Mouse (Mus musculus) thymus, adult 2 months (tissue): ENCODE measurements around the gene Trpc7. TPM values are rescaled to one million over a fixed set of nuclear protein-coding genes. Genes with fewer than 3 reads are reported as not detected.

Source experiments
- DNase-seq: peaks from one replicate; pipeline ENCODE4 v3.0.0; 2021
- H3K27ac ChIP-seq: fragments of 200-500 bp; 2 replicates; pipeline ENCODE4 v1.5.1; 2012; ENCODE audit warnings: low read length, control low read depth; ENCODE audit not compliant: control insufficient read depth, insufficient read depth
- H3K27me3 ChIP-seq: fragments of 200-500 bp; 2 replicates; pipeline ENCODE4 v1.6.1; 2012; ENCODE audit warnings: mild to moderate bottlenecking, low read length, moderate library complexity, mixed read lengths; ENCODE audit not compliant: control insufficient read depth, insufficient read depth
- H3K36me3 ChIP-seq: fragments of 200-500 bp; 2 replicates; pipeline ENCODE4 v1.6.1; 2012; ENCODE audit warnings: mild to moderate bottlenecking, low read length, moderate library complexity; ENCODE audit not compliant: control insufficient read depth, insufficient read depth
- H3K4me1 ChIP-seq: fragments of 200-500 bp; replicated peaks from 2 replicates; pipeline ENCODE4 v1.6.1; 2012; ENCODE audit warnings: low read length; ENCODE audit not compliant: control insufficient read depth, insufficient read depth
- H3K4me3 ChIP-seq: fragments of 200-500 bp; 2 replicates; pipeline ENCODE4 v1.5.1; 2012; ENCODE audit warnings: mild to moderate bottlenecking, low read length, control low read depth, moderate library complexity; ENCODE audit not compliant: control insufficient read depth, insufficient read depth
- CTCF ChIP-seq: fragments of 200-500 bp; IDR thresholded peaks from 2 replicates; pipeline ENCODE4 v1.5.1; 2012; ENCODE audit warnings: mild to moderate bottlenecking, control low read depth, low read length, moderate library complexity, borderline replicate concordance; ENCODE audit not compliant: control insufficient read depth, poor library complexity, insufficient read depth; ENCODE audit errors: extremely low read depth
- POLR2A ChIP-seq: fragments of 200-500 bp; IDR thresholded peaks from 2 replicates; pipeline ENCODE4 v1.6.1; 2012; ENCODE audit warnings: mild to moderate bottlenecking, low read length, control low read depth, moderate library complexity; ENCODE audit not compliant: control insufficient read depth, poor library complexity, insufficient read depth; ENCODE audit errors: extremely low read depth
- WGBS: fragments of 180-500 bp; shearing (Covaris S2); methylation state at CpG from one replicate; pipeline ENCODE4 v1.1.7; 2018; 5-methylcytosine and 5-hydroxymethylcytosine counted together
- polyA plus RNA-seq: library from polyadenylated mRNA; depleted of rRNA; stranded (reverse); fragments of >200 nt; gene quantifications from 2 replicates; pipeline ENCODE4 v1.2.3, GENCODE M21; 2012

Gene Trpc7
- polyA plus RNA-seq, 1 experiment = 0.05 TPM

GRCm38 (mm10) chr13:56854506-56854905 lies 41.3 kb downstream of the Trpc7 start:
- H3K27ac ChIP-seq = no peak overlapping the region
- H3K27me3 ChIP-seq = no peaks in the 10 kb centered on the region
- H3K4me1 ChIP-seq = no peaks in the 10 kb centered on the region
- DNase-seq = no peak
- H3K36me3 ChIP-seq = no peaks in the 10 kb centered on the region
- no peak overlapping the region for H3K4me3 ChIP-seq
- WGBS = 72% methylated on average over 8 of the region's 8 CpGs
- TF ChIP-seq CTCF (no peak), POLR2A (no peak)

DNA sequence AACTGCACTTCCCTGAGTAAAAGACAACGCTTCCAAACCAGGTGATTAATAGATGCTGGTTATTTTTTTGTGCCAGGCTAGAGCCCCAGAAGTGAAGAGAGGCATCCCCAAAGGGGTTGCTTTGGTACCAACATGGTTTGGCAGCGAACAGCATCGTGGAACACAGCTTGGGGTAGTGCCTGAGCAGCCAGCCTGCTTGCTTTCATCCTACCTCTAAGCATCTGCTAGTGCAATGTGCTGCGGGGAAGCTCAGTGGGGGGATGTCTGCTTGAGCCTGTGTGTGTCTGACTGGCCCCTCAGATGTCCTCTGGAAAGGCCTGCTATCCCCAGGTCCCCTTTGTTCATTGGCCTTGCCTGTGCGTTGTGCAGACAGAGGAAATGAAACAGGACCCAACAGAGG lies 42.4 kb downstream of the Trpc7 start:
- WGBS = 78% methylated on average over 5 of the region's 5 CpGs
- no peaks in the 10 kb centered on the region for H3K36me3 ChIP-seq
- no peaks in the 10 kb centered on the region for H3K27me3 ChIP-seq
- no peak for TF ChIP-seq CTCF
- no peak for TF ChIP-seq POLR2A
- no peaks in the 10 kb centered on the region for H3K4me1 ChIP-seq
- H3K4me3 ChIP-seq = no peak overlapping the region
- no peak overlapping the region for H3K27ac ChIP-seq
- no peak for DNase-seq

DNA sequence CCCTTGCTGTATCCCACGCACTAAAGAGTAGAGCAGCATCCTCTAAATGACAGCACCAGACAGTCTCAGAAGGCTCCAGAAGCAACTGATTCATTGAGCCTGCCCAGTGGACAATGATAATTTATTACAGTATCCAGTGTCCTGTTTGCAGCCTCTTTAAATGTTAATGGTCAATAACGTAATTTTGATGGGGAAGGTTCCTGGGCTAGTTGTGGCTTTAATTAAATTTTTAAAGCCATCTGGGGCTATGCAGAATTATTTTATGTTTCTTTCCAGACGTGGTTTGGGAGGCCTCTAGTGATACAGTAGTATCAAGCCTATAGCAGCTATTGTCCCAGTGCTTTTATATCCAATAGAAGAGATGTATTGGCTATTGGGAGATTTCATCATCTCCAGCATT lies 49.9 kb downstream of the Trpc7 start:
- 81% methylated on average over 3 of the region's 3 CpGs for WGBS
- H3K27ac ChIP-seq = no peak overlapping the region
- no peaks in the 10 kb centered on the region for H3K27me3 ChIP-seq
- no peak for DNase-seq
- no peak overlapping the region for H3K4me3 ChIP-seq
- TF ChIP-seq POLR2A = no peak
- no peak for TF ChIP-seq CTCF
- no peaks in the 10 kb centered on the region for H3K4me1 ChIP-seq
- H3K36me3 ChIP-seq = no peaks in the 10 kb centered on the region

DNA sequence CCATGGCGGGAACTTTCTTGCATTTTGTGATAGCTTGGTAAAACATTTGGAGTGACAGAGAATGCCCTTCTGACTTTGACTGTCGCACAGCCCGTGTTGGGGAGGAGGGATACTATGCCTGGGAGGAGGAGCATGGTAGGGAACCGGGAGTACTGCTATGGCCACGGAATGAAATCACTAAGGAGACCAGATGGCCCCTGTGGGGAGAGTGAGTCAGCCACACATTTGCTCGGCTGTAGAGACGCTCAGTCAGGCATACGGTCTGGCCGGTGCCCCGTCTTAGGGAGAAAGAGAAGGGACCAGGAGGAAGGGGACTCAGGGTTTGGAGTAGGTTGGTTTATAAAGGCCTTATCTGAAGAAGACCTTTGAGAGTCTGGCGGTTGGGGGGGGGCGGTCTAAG lies 80.3 kb downstream of the Trpc7 start:
- no peak overlapping the region for H3K27ac ChIP-seq
- 94% methylated on average over 12 of the region's 12 CpGs for WGBS
- H3K4me1 ChIP-seq = no peaks in the 10 kb centered on the region
- DNase-seq = no peak
- TF ChIP-seq CTCF (no peak), POLR2A (no peak)
- H3K27me3 ChIP-seq = no peaks in the 10 kb centered on the region
- H3K36me3 ChIP-seq = no peaks in the 10 kb centered on the region
- no peak overlapping the region for H3K4me3 ChIP-seq

DNA sequence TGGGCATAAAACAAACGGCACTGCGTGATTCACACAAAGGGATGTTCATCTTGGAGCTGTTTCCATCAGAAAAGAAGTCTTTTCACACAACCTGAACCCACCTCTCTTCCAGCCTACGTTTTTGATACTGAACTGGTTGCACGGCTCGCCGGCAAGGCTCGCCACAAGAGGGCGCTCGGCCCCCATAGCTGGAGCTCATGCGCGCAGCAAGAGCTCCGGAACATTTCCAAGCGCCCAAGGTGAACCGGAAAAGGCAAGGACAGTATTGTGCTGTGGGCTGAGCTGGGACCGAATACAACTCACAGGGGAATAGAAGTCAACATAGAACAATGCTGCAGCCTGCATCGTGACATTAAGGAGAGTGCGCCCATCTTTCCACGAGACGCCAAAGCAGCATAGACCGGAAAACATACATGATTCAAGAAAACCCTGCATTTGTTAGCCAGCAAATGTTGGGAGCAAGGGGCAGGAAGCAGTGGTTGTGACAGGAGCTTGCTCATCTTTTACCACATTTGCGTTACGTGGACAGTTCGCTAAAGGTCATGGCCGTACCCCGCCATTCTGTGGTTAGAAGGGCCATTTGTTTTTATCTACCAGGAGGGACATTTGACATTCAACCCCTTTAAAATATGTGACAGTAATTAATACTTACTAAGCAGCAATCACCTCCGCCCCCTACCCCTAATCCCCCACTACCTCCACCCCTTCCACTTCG lies 88.9 kb downstream of the Trpc7 start:
- TF ChIP-seq POLR2A = no peak
- TF ChIP-seq CTCF = peak; percentile 96
- DNase-seq = peak; percentile 80
- 9% methylated on average over 27 of the region's 27 CpGs for WGBS
- Histone ChIP-seq H3K4me1 (no peaks in the 10 kb centered on the region; the same call in 1 of the 2 replicates), H3K4me3 (peak overlapping the region; percentile 19; the same call in 1 of the 2 replicates), H3K36me3 (no peaks in the 10 kb centered on the region), H3K27me3 (no peaks in the 10 kb centered on the region), H3K27ac (no peak overlapping the region)

DNA sequence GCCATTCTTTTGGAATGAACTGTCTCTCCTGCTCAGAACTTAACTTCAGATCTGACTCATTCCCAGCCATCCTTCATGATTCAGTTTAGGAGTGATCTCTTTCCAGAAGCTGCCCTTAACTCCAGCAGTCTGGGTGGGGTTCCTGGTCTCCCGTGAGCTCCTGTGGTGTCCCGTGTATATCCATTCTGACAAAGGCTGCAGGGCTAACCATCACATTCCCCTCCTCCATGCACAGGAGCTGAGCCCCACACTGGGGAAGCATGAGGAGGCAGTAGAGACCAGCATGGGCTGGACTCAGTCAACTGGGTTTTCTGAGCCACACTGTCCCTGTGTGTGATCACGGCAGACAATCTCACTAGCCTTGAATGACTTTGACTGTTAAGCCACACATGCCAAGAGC lies 90.7 kb downstream of the Trpc7 start:
- 85% methylated on average over 3 of the region's 3 CpGs for WGBS
- no peak for DNase-seq
- Histone ChIP-seq H3K4me3 (no peak overlapping the region), H3K4me1 (no peaks in the 10 kb centered on the region; the same call in 1 of the 2 replicates), H3K27ac (no peak overlapping the region), H3K27me3 (no peaks in the 10 kb centered on the region), H3K36me3 (no peaks in the 10 kb centered on the region)
- TF ChIP-seq CTCF (no peak), POLR2A (no peak)

- TF ChIP-seq CTCF = no peak
- no peak for TF ChIP-seq POLR2A
- Histone ChIP-seq H3K27me3 (0 out of 2 replicates have a peak, but pooled peaks cover 2% of the 10 kb centered on the region), H3K4me1 (no peaks in the 10 kb centered on the region), H3K36me3 (no peaks in the 10 kb centered on the region), H3K4me3 (no peak overlapping the region), H3K27ac (no peak overlapping the region)
- WGBS = 92% methylated on average over 7 of the region's 7 CpGs
- DNase-seq = no peak
These were observed 98.3 kb downstream of the Trpc7 start for GRCm38 (mm10) chr13:56797459-56797858.
